Mouse (Mus musculus): ENCODE results near the gene Fam178b.

GRCm38 (mm10) chr1:36613374-36613895 is 69.5 kb downstream of the Fam178b start:
- TF ChIP-seq CTCF (IDR thresholded peaks at IDR 0.05; ENCODE audit: insufficient read depth, low read length) (no peak), POLR2A (IDR thresholded peaks at IDR 0.05; ENCODE audit: borderline replicate concordance, extremely low read depth, low read depth, low read length) (no peak)
